Mouse (Mus musculus): Measurements from ENCODE around the gene Fam76a. TPM values are rescaled to one million over a fixed set of nuclear protein-coding genes. Genes with fewer than 3 reads are reported as not detected.

The Fam76a gene
- polyA plus RNA-seq, 1 experiment from 2014 or later, result 29.6 TPM

GRCm38 (mm10) chr4:132958741-132959678 lies 36.7 kb upstream of the Fam76a start:
- H3K9ac ChIP-seq, result 0 out of 2 replicates have a peak overlapping the region, but pooled peaks have one; percentile 4
- peaks cover 42% of the 10 kb centered on the region for H3K4me1 ChIP-seq

GRCm38 (mm10) chr4:132955395-132955791 lies 33.0 kb upstream of the Fam76a start:
- peaks cover 30% of the 10 kb centered on the region for H3K4me1 ChIP-seq
- no peaks in the 10 kb centered on the region for H3K27me3 ChIP-seq
- no peak for ATAC-seq (ENCODE audit: low FRiP score)
- H3K9me3 ChIP-seq (replicated peaks), result no peaks in the 10 kb centered on the region
- no peak overlapping the region for H3K4me3 ChIP-seq
- 24% methylated on average over 2 of the region's 2 CpGs for WGBS
- no peaks in the 10 kb centered on the region for H3K36me3 ChIP-seq
- no peak overlapping the region for H3K9ac ChIP-seq
- H3K4me2 ChIP-seq (replicated peaks), result no peak overlapping the region
- H3K27ac ChIP-seq, result 0 out of 2 replicates have a peak overlapping the region, but pooled peaks have one; percentile 8

More at GRCm38 (mm10) chr4:132958741-132959678, 36.7 kb upstream of the Fam76a start:
- peak; percentile 75 for ATAC-seq (ENCODE audit: low FRiP score)
- Histone ChIP-seq H3K4me2 (replicated peaks) (peak overlapping the region; percentile 15), H3K27ac (peak overlapping the region; percentile 89), H3K36me3 (no peaks in the 10 kb centered on the region), H3K9me3 (replicated peaks) (no peaks in the 10 kb centered on the region), H3K27me3 (no peaks in the 10 kb centered on the region), H3K4me3 (no peak overlapping the region)
- WGBS, result 7% methylated on average over 10 of the region's 10 CpGs

GRCm38 (mm10) chr4:132954530-132955394 lies 32.4 kb upstream of the Fam76a start:
- Histone ChIP-seq H3K27ac (no peak overlapping the region), H3K4me2 (replicated peaks) (no peak overlapping the region), H3K9ac (no peak overlapping the region), H3K4me3 (no peak overlapping the region), H3K4me1 (peaks cover 24% of the 10 kb centered on the region), H3K36me3 (no peaks in the 10 kb centered on the region), H3K27me3 (0 out of 2 replicates have a peak, but pooled peaks cover 2% of the 10 kb centered on the region), H3K9me3 (replicated peaks) (no peaks in the 10 kb centered on the region)
- 68% methylated on average over 7 of the region's 7 CpGs for WGBS
- no peak for ATAC-seq (ENCODE audit: low FRiP score)

- no peak for ATAC-seq (ENCODE audit: low FRiP score)
- WGBS, result 46% methylated on average over 2 of the region's 2 CpGs
- H3K9ac ChIP-seq, result no peak overlapping the region
Observed at GRCm38 (mm10) chr4:132950999-132951398, 28.6 kb upstream of the Fam76a start.

GRCm38 (mm10) chr4:132949882-132950532 lies 27.6 kb upstream of the Fam76a start:
- ATAC-seq (ENCODE audit: low FRiP score), result no peak
- H3K27ac ChIP-seq, result no peak overlapping the region
- peak overlapping the region; percentile 40 for H3K4me2 ChIP-seq (replicated peaks)
- no peaks in the 10 kb centered on the region for H3K36me3 ChIP-seq
- no peaks in the 10 kb centered on the region for H3K9me3 ChIP-seq (replicated peaks)
- peaks cover 20% of the 10 kb centered on the region for H3K4me1 ChIP-seq
- H3K4me3 ChIP-seq, result peak overlapping the region; percentile 15; the same call in 1 of the 2 replicates
- 24% methylated on average over 24 of the region's 24 CpGs for WGBS
- H3K27me3 ChIP-seq, result 0 out of 2 replicates have a peak, but pooled peaks cover 11% of the 10 kb centered on the region
- H3K9ac ChIP-seq, result no peak overlapping the region

More at GRCm38 (mm10) chr4:132950999-132951398, 28.6 kb upstream of the Fam76a start:
- Histone ChIP-seq H3K36me3 (no peaks in the 10 kb centered on the region), H3K4me3 (no peak overlapping the region), H3K4me1 (peaks cover 19% of the 10 kb centered on the region), H3K27ac (no peak overlapping the region), H3K9me3 (replicated peaks) (no peaks in the 10 kb centered on the region), H3K27me3 (0 out of 2 replicates have a peak, but pooled peaks cover 11% of the 10 kb centered on the region), H3K4me2 (replicated peaks) (no peak overlapping the region)

GRCm38 (mm10) chr4:132946047-132947001 lies 24.0 kb upstream of the Fam76a start:
- 16% methylated on average over 27 of the region's 27 CpGs for WGBS
- H3K36me3 ChIP-seq, result no peaks in the 10 kb centered on the region
- peak overlapping the region; percentile 45 for H3K4me2 ChIP-seq (replicated peaks)
- ATAC-seq (ENCODE audit: low FRiP score), result peak; percentile 62
- H3K4me3 ChIP-seq, result 0 out of 2 replicates have a peak overlapping the region, but pooled peaks have one; percentile 1
- H3K9me3 ChIP-seq (replicated peaks), result no peaks in the 10 kb centered on the region
- H3K27me3 ChIP-seq, result peaks cover 11% of the 10 kb centered on the region; the same call in 1 of the 2 replicates
- peak overlapping the region; percentile 48; the same call in 1 of the 2 replicates for H3K9ac ChIP-seq
- H3K4me1 ChIP-seq, result peaks cover 22% of the 10 kb centered on the region
- H3K27ac ChIP-seq, result peak overlapping the region; percentile 14

- Histone ChIP-seq H3K9me3 (replicated peaks) (no peaks in the 10 kb centered on the region), H3K36me3 (no peaks in the 10 kb centered on the region), H3K27me3 (peaks cover 19% of the 10 kb centered on the region; the same call in 1 of the 2 replicates), H3K27ac (peak overlapping the region; percentile 14), H3K4me1 (peaks cover 22% of the 10 kb centered on the region), H3K4me3 (0 out of 2 replicates have a peak overlapping the region, but pooled peaks have one; percentile 1), H3K4me2 (replicated peaks) (peak overlapping the region; percentile 45), H3K9ac (peak overlapping the region; percentile 48; the same call in 1 of the 2 replicates)
- peak; percentile 82 for ATAC-seq (ENCODE audit: low FRiP score)
- 7% methylated on average over 15 of the region's 15 CpGs for WGBS
Observed at GRCm38 (mm10) chr4:132945261-132946046, 23.1 kb upstream of the Fam76a start.

GRCm38 (mm10) chr4:132944776-132945175 lies 22.4 kb upstream of the Fam76a start:
- Histone ChIP-seq H3K36me3 (no peaks in the 10 kb centered on the region), H3K4me3 (no peak overlapping the region), H3K27ac (no peak overlapping the region), H3K9ac (no peak overlapping the region), H3K4me1 (peaks cover 22% of the 10 kb centered on the region), H3K4me2 (replicated peaks) (no peak overlapping the region), H3K9me3 (replicated peaks) (no peaks in the 10 kb centered on the region), H3K27me3 (peaks cover 24% of the 10 kb centered on the region; the same call in 1 of the 2 replicates)
- 83% methylated on average over 4 of the region's 4 CpGs for WGBS
- ATAC-seq (ENCODE audit: low FRiP score), result no peak

GRCm38 (mm10) chr4:132944106-132944505 lies 21.7 kb upstream of the Fam76a start:
- no peak for ATAC-seq (ENCODE audit: low FRiP score)
- H3K27ac ChIP-seq, result no peak overlapping the region
- H3K9ac ChIP-seq, result no peak overlapping the region
- no peak overlapping the region for H3K4me2 ChIP-seq (replicated peaks)
- peaks cover 21% of the 10 kb centered on the region; the same call in 1 of the 2 replicates for H3K27me3 ChIP-seq
- no peak overlapping the region for H3K4me3 ChIP-seq
- no peaks in the 10 kb centered on the region for H3K9me3 ChIP-seq (replicated peaks)
- peaks cover 22% of the 10 kb centered on the region for H3K4me1 ChIP-seq
- WGBS, result 76% methylated on average over 12 of the region's 12 CpGs
- H3K36me3 ChIP-seq, result no peaks in the 10 kb centered on the region

- ATAC-seq (ENCODE audit: low FRiP score), result no peak
- H3K9ac ChIP-seq, result no peak overlapping the region
- no peaks in the 10 kb centered on the region for H3K36me3 ChIP-seq
- H3K27ac ChIP-seq, result no peak overlapping the region
- no peak overlapping the region for H3K4me2 ChIP-seq (replicated peaks)
- H3K4me3 ChIP-seq, result no peak overlapping the region
- 63% methylated on average over 8 of the region's 8 CpGs for WGBS
- no peaks in the 10 kb centered on the region for H3K9me3 ChIP-seq (replicated peaks)
- H3K4me1 ChIP-seq, result peaks cover 30% of the 10 kb centered on the region
- H3K27me3 ChIP-seq, result peaks cover 21% of the 10 kb centered on the region; the same call in 1 of the 2 replicates
Observed at GRCm38 (mm10) chr4:132943088-132943487, 20.7 kb upstream of the Fam76a start.

All from hindbrain, embryonic 12.5 days (tissue).